7 mouse cellular contexts compared by ENCODE assay signal in genomic region chr14:34363490-34364253, GRCm38 (mm10). TPM values are rescaled to one million over a fixed set of nuclear protein-coding genes. Genes with fewer than 3 reads are reported as not detected.
DNase-seq lines count a peak whose midpoint lies in the region; ATAC-seq and TF ChIP-seq lines count a peak whose summit lies in the region.

No protein-coding gene starts in this region.

- peak overlapping the region; percentile 89 for H3K27ac ChIP-seq in gastrocnemius, adult 2 months
- H3K27ac ChIP-seq in hindbrain, embryonic 15.5 days (replicated peaks): peak overlapping the region; percentile 66

- 1% methylated on average over 32 of the region's 32 CpGs for WGBS in hindbrain, embryonic 15.5 days

- peaks cover 9% of the 10 kb centered on the region for H3K4me1 ChIP-seq in hindbrain, embryonic 15.5 days (replicated peaks)

- intact Hi-C loops in gastrocnemius, adult 2 months (cut with DNase I): loop anchor here (1.0 to 10.0 kb wide), 3 partner anchors 51 to 279 kb away; partner anchors contain the start of genes Anxa8, Glud1 and Shld2
- intact Hi-C loops in left cerebral cortex, postnatal 10 days (cut with DNase I): loop anchor here (5.0 kb wide), 2 partner anchors 91 to 276 kb away; partner anchors contain the start of gene Anxa8

- peak; percentile 81 for ATAC-seq in activated CD4-positive, CD25-positive, alpha-beta regulatory T cell, adult 4 months
- peak; percentile 84 for ATAC-seq in hindbrain, embryonic 15.5 days (ENCODE audit: low FRiP score, low read depth)
- ATAC-seq in megakaryocyte, adult 5-6 weeks (ENCODE audit: poor library complexity, severe bottlenecking): peak; percentile 93

- H3K9ac ChIP-seq in hindbrain, embryonic 15.5 days: peak overlapping the region; percentile 61

- peak; percentile 63 for TF ChIP-seq CTCF in gastrocnemius, adult 2 months (IDR thresholded peaks at IDR 0.05)

- peak overlapping the region; percentile 93 for H3K4me2 ChIP-seq in hindbrain, embryonic 15.5 days

- peak overlapping the region; percentile 73 for H3K4me3 ChIP-seq in gastrocnemius, adult 2 months
- peak overlapping the region; percentile 43 for H3K4me3 ChIP-seq in hindbrain, embryonic 15.5 days

- peak; percentile 55 to 57 for DNase-seq in cerebellum, postnatal 14 days
- peak; percentile 89 for DNase-seq in gastrocnemius, adult 2 months
- DNase-seq in left cerebral cortex, postnatal 10 days (ENCODE audit: extremely low spot score in 1 of 2, low spot score in 2 of 2): peak; percentile 31 to 81
- peak; percentile 67 to 72 for DNase-seq in right cerebral cortex, postnatal 10 days (ENCODE audit: low spot score in 2 of 2)

- no peaks in the 10 kb centered on the region for H3K9me3 ChIP-seq in hindbrain, embryonic 15.5 days

- no peaks in the 10 kb centered on the region for H3K27me3 ChIP-seq in hindbrain, embryonic 15.5 days

- H3K36me3 ChIP-seq in hindbrain, embryonic 15.5 days: no peaks in the 10 kb centered on the region

RNA-seq across cellular contexts. Expression of gene Fam25c, which starts 8.4 kb away (rescaled TPM):
- polyA plus RNA-seq in activated CD4-positive, CD25-positive, alpha-beta regulatory T cell, adult 4 months (2017; shearing (Covaris generic)): not detected
- not detected for total RNA-seq in gastrocnemius, adult 2 months (2021)
- polyA plus RNA-seq in hindbrain, embryonic 15.5 days (2015; fragmentation: Nextera tagmentation; extraction: Ambion mirVana): not detected in 2 replicates
- 1 to 10 TPM in 1 of 2 experiments, not detected in 1; 1.0 TPM for total RNA-seq in left cerebral cortex, postnatal 10 days (2021)
- total RNA-seq in megakaryocyte, adult 5-6 weeks (2015): not detected in 2 replicates
- not detected in 2 replicates for total RNA-seq in megakaryocyte, adult 5-6 weeks (2017)

RNA-seq across cellular contexts. Expression of gene Sncg, which starts 10.9 kb away (rescaled TPM):
- not detected for polyA plus RNA-seq in activated CD4-positive, CD25-positive, alpha-beta regulatory T cell, adult 4 months (2017; shearing (Covaris generic))
- total RNA-seq in gastrocnemius, adult 2 months (2021): 1 to 10 TPM; 4.0 to 4.8 TPM
- polyA plus RNA-seq in hindbrain, embryonic 15.5 days (2015; fragmentation: Nextera tagmentation; extraction: Ambion mirVana): 170 and 223 TPM in 2 replicates
- 1 to 10 TPM; 1.4 to 2.0 TPM for total RNA-seq in left cerebral cortex, postnatal 10 days (2021)
- total RNA-seq in megakaryocyte, adult 5-6 weeks (2015): not detected in 2 replicates
- not detected in 2 replicates for total RNA-seq in megakaryocyte, adult 5-6 weeks (2017)

RNA-seq across cellular contexts. Expression of gene Mmrn2, which starts 11.6 kb away (rescaled TPM):
- polyA plus RNA-seq in activated CD4-positive, CD25-positive, alpha-beta regulatory T cell, adult 4 months (2017; shearing (Covaris generic)): not detected
- 10 to 100 TPM; 10.3 to 12.4 TPM for total RNA-seq in gastrocnemius, adult 2 months (2021)
- polyA plus RNA-seq in hindbrain, embryonic 15.5 days (2015; fragmentation: Nextera tagmentation; extraction: Ambion mirVana): 4.1 and 5.3 TPM in 2 replicates
- 1 to 10 TPM; 3.8 to 5.1 TPM for total RNA-seq in left cerebral cortex, postnatal 10 days (2021)
- total RNA-seq in megakaryocyte, adult 5-6 weeks (2015): not detected in 2 replicates
- total RNA-seq in megakaryocyte, adult 5-6 weeks (2017): not detected in 2 replicates

RNA-seq across cellular contexts. Expression of gene Glud1, which starts 53.1 kb away (rescaled TPM):
- polyA plus RNA-seq in activated CD4-positive, CD25-positive, alpha-beta regulatory T cell, adult 4 months (2017; shearing (Covaris generic)): 10 to 100 TPM; 37.3 to 50.1 TPM
- 100 to 1,000 TPM; 112 to 139 TPM for total RNA-seq in gastrocnemius, adult 2 months (2021)
- polyA plus RNA-seq in hindbrain, embryonic 15.5 days (2015; fragmentation: Nextera tagmentation; extraction: Ambion mirVana): 114 and 116 TPM in 2 replicates
- 100 to 1,000 TPM; 339 to 352 TPM for total RNA-seq in left cerebral cortex, postnatal 10 days (2021)
- total RNA-seq in megakaryocyte, adult 5-6 weeks (2015): 362 and 395 TPM in 2 replicates
- 294 and 308 TPM in 2 replicates for total RNA-seq in megakaryocyte, adult 5-6 weeks (2017)

RNA-seq across cellular contexts. Expression of gene Shld2, which starts 53.4 kb away (rescaled TPM):
- 1 to 10 TPM; 8.3 to 9.2 TPM for polyA plus RNA-seq in activated CD4-positive, CD25-positive, alpha-beta regulatory T cell, adult 4 months (2017; shearing (Covaris generic))
- 10 to 100 TPM; 10.7 to 11.8 TPM for total RNA-seq in gastrocnemius, adult 2 months (2021)
- 5.9 and 7.1 TPM in 2 replicates for polyA plus RNA-seq in hindbrain, embryonic 15.5 days (2015; fragmentation: Nextera tagmentation; extraction: Ambion mirVana)
- total RNA-seq in left cerebral cortex, postnatal 10 days (2021): 10 to 100 TPM; 10.4 to 11.3 TPM
- 11.5 and 13.4 TPM in 2 replicates for total RNA-seq in megakaryocyte, adult 5-6 weeks (2015)
- 12.9 and 14.6 TPM in 2 replicates for total RNA-seq in megakaryocyte, adult 5-6 weeks (2017)

Comparison
In these comparisons a context has a peak if more than half of its experiments do, and no peak if none do; other contexts are left out.
1. Peak in every context shown above with its lines: DNase-seq, ATAC-seq, H3K4me3 ChIP-seq and H3K27ac ChIP-seq.
2. RNA of gene Mmrn2, which starts 11.6 kb away (total RNA-seq): 10.3 to 12.4 TPM in gastrocnemius, adult 2 months and 3.8 to 5.1 TPM in left cerebral cortex, postnatal 10 days; not detected in megakaryocyte, adult 5-6 weeks; every median in the first group is over 4 times any median in the second.